17 mouse cellular contexts compared by ENCODE assay signal in the genomic region with DNA sequence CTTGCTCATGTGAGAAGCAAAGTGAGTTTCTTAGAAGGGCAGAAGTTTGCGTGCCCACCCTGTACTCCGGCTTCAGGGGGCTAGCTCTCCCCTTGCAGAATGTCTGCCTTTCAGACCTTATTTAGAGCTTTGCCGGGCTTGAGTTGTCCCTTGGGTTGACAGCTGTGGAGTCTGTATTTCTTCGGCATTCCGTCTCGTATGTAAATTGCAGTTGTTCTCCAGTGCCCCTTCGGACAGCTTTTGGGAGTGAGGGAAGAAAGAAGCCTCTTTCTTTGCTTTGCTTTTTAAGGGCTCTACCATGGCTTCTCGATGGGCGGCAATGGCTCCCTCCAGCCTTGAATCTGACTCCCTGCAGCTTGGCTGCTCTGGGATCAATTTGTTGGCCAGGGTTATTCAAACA.
A peak's percentile ranks its signal among the peaks of the same experiment; 100 is the strongest.
DNase-seq lines count a peak whose midpoint lies in the region; ATAC-seq and TF ChIP-seq lines count a peak whose summit lies in the region.
"Had no signal": no experiment of that assay in that cellular context is flagged by ENCODE, and none has a peak within 500 bp of the region (broad histone marks: within the 10 kb centered on the region; RNA-seq: fewer than 3 reads in every experiment).

No protein-coding gene starts in this region.

- TF ChIP-seq CTCF in lung, embryonic 14.5 days (IDR thresholded peaks at IDR 0.05; ENCODE audit: low read depth), result no peak

- TF ChIP-seq POLR2A in limb, embryonic 14.5 days (IDR thresholded peaks at IDR 0.05; ENCODE audit: borderline replicate concordance, extremely low read depth, insufficient read depth, insufficient read length), result no peak

- H3K4me2 ChIP-seq in lung, embryonic 14.5 days, result no peak overlapping the region
- 0 out of 2 replicates have a peak overlapping the region, but pooled peaks have one; percentile 2 for H3K4me2 ChIP-seq in embryonic facial prominence, embryonic 12.5 days (replicated peaks)
- peak overlapping the region; percentile 31 for H3K4me2 ChIP-seq in limb, embryonic 14.5 days (replicated peaks; ENCODE audit: low read depth, low read length, severe bottlenecking)
- H3K4me2 ChIP-seq: heart, embryonic 12.5 days; hindbrain, embryonic 15.5 days; liver, embryonic 12.5 days had no signal

- no peak overlapping the region for H3K4me3 ChIP-seq in lung, embryonic 14.5 days (ENCODE audit: low read depth, low read length)
- H3K4me3 ChIP-seq in embryonic facial prominence, embryonic 12.5 days, result no peak overlapping the region
- no peak overlapping the region for H3K4me3 ChIP-seq in limb, embryonic 14.5 days (replicated peaks; ENCODE audit: low read length)
- H3K4me3 ChIP-seq: heart, embryonic 12.5 days; hindbrain, embryonic 15.5 days; liver, embryonic 12.5 days had no signal

- peak; percentile 31 for DNase-seq in embryo, embryonic 11 days
- no peak for DNase-seq in embryo, embryonic 9.5 days (ENCODE audit: extremely low spot score)
- peak; percentile 12 for DNase-seq in lung, embryonic 14.5 days
- DNase-seq in lung, postnatal 14 days, result no peak
- DNase-seq in limb, embryonic 14.5 days (ENCODE audit: low spot score), result no peak
- no peak for DNase-seq in frontal cortex, postnatal 25 days (ENCODE audit: low spot score in 2 of 2)
- DNase-seq in urinary bladder, postnatal 25 days (ENCODE audit: low spot score), result no peak
- DNase-seq: cerebellum, adult 9-10 months; gastrocnemius, postnatal 25 days; kidney, adult 2 months; lung, postnatal 4 days; thymus, postnatal 36 days had no signal

- H3K4me1 ChIP-seq in lung, embryonic 14.5 days (ENCODE audit: insufficient read depth), result 0 out of 2 replicates have a peak, but pooled peaks cover 5% of the 10 kb centered on the region
- peaks cover 22% of the 10 kb centered on the region for H3K4me1 ChIP-seq in embryonic facial prominence, embryonic 12.5 days
- H3K4me1 ChIP-seq in limb, embryonic 14.5 days (ENCODE audit: control insufficient read depth, insufficient read depth, low read length), result peaks cover 32% of the 10 kb centered on the region
- H3K4me1 ChIP-seq: liver, embryonic 12.5 days had no signal

- H3K9ac ChIP-seq in lung, embryonic 14.5 days, result no peak overlapping the region
- H3K9ac ChIP-seq in embryonic facial prominence, embryonic 12.5 days, result no peak overlapping the region
- H3K9ac ChIP-seq in limb, embryonic 14.5 days (ENCODE audit: low read depth, low read length, severe bottlenecking), result no peak overlapping the region
- H3K9ac ChIP-seq: heart, embryonic 12.5 days; hindbrain, embryonic 15.5 days; liver, embryonic 12.5 days had no signal

- H3K36me3 ChIP-seq in lung, embryonic 14.5 days (ENCODE audit: insufficient read depth), result no peaks in the 10 kb centered on the region
- no peaks in the 10 kb centered on the region for H3K36me3 ChIP-seq in embryonic facial prominence, embryonic 12.5 days
- H3K36me3 ChIP-seq in limb, embryonic 14.5 days (ENCODE audit: control insufficient read depth, insufficient read depth, low read length), result no peaks in the 10 kb centered on the region
- H3K36me3 ChIP-seq: heart, embryonic 12.5 days; hindbrain, embryonic 15.5 days; liver, embryonic 12.5 days had no signal

- 60% methylated on average over 9 of the region's 9 CpGs for WGBS in lung, embryonic 14.5 days
- WGBS in embryonic facial prominence, embryonic 12.5 days, result 26% methylated on average over 9 of the region's 9 CpGs
- 43% methylated on average over 9 of the region's 9 CpGs for WGBS in limb, embryonic 14.5 days

- no peak for ATAC-seq in lung, embryonic 14.5 days (ENCODE audit: insufficient read depth)
- no peak for ATAC-seq in embryonic facial prominence, embryonic 12.5 days (ENCODE audit: insufficient number of reproducible peaks, insufficient read depth, low FRiP score, low TSS enrichment)
- no peak for ATAC-seq in limb, embryonic 14.5 days (ENCODE audit: low FRiP score, low read depth)
- ATAC-seq: forebrain, embryonic 14.5 days; liver, embryonic 12.5 days had no signal

- no peaks in the 10 kb centered on the region for H3K27me3 ChIP-seq in lung, embryonic 14.5 days (ENCODE audit: insufficient read depth, low read length)
- no peaks in the 10 kb centered on the region for H3K27me3 ChIP-seq in embryonic facial prominence, embryonic 12.5 days
- no peaks in the 10 kb centered on the region for H3K27me3 ChIP-seq in limb, embryonic 14.5 days (ENCODE audit: control insufficient read depth, insufficient read depth, low read length)
- H3K27me3 ChIP-seq: heart, embryonic 12.5 days; hindbrain, embryonic 15.5 days; liver, embryonic 12.5 days had no signal

- H3K27ac ChIP-seq in lung, embryonic 14.5 days (ENCODE audit: low read depth), result no peak overlapping the region
- no peak overlapping the region for H3K27ac ChIP-seq in embryonic facial prominence, embryonic 12.5 days
- no peak overlapping the region for H3K27ac ChIP-seq in limb, embryonic 14.5 days (replicated peaks; ENCODE audit: low read depth, low read length)
- H3K27ac ChIP-seq: hindbrain, embryonic 15.5 days; liver, embryonic 12.5 days had no signal

- no peaks in the 10 kb centered on the region for H3K9me3 ChIP-seq in lung, embryonic 14.5 days (ENCODE audit: low read depth, low read length)
- H3K9me3 ChIP-seq in embryonic facial prominence, embryonic 12.5 days, result no peaks in the 10 kb centered on the region
- H3K9me3 ChIP-seq in limb, embryonic 14.5 days (ENCODE audit: control insufficient read depth, low read length), result no peaks in the 10 kb centered on the region
- H3K9me3 ChIP-seq: heart, embryonic 12.5 days; hindbrain, embryonic 15.5 days; liver, embryonic 12.5 days had no signal

Comparison
In these comparisons a context has a peak if more than half of its experiments do, and no peak if none do; other contexts are left out.
1. DNase-seq: peak in embryo, embryonic 11 days (single experiment) and lung, embryonic 14.5 days (single experiment); none in embryo, embryonic 9.5 days (single experiment), lung, postnatal 14 days (single experiment), limb, embryonic 14.5 days (single experiment), frontal cortex, postnatal 25 days (0 of 2) and urinary bladder, postnatal 25 days (single experiment).